Mouse (Mus musculus) liver, embryonic 14.5 days (tissue): ENCODE results near the gene Fam227b.

ENCODE experiments used
- CTCF ChIP-seq: IDR thresholded peaks from 2 replicates; pipeline ENCODE4 v1.5.1; 2016; ENCODE audit warnings: antibody characterized with exemption, low read depth, control low read depth
- EP300 ChIP-seq: IDR thresholded peaks from 2 replicates; pipeline ENCODE4 v1.6.1; 2016; ENCODE audit warnings: antibody characterized with exemption, low read depth

DNA sequence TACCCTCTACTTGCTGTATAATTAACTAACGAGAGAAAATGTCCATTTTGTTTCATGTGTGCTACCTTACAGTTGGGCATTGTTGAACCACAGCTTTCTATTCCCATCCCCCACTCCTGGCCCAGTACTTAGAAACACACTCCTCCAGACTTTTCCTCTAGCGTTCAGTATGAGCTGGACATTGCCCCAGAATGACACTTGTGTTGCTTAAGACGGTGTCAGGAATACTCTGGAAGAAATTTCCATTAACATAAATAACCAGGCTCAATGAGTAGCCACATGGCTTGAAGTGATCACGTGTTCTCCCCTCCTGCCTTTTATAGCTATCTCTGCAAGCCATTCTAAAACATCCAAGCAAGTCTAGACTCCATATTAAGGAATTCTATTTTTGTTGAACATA, 91.2 kb downstream of the Fam227b start:
- no peak for TF ChIP-seq EP300
- TF ChIP-seq CTCF, result no peak
